Mouse (Mus musculus): ENCODE results near the gene Cplx3.
A peak's percentile ranks its signal among the peaks of the same experiment; 100 is the strongest.

Cplx3 gene

GRCm38 (mm10) chr9:57557215-57557614 lies 48.9 kb downstream of the Cplx3 start:
- no peak for DNase-seq

- no peak for DNase-seq
These were observed 51.3 kb downstream of the Cplx3 start for GRCm38 (mm10) chr9:57554753-57555152.

- no peak for DNase-seq
These were observed 53.0 kb downstream of the Cplx3 start for GRCm38 (mm10) chr9:57553119-57553518.

- peak; percentile 80 to 84 for DNase-seq
These were observed 53.8 kb downstream of the Cplx3 start, which contains the start of gene Mpi for GRCm38 (mm10) chr9:57552139-57552887. Gene Mpi (minus strand): TSS chr9:57552763.

GRCm38 (mm10) chr9:57550126-57550862 lies 55.8 kb downstream of the Cplx3 start:
- DNase-seq = no peak
